Mouse (Mus musculus) Patski (cell line): ENCODE measurements around the gene Ccl5. TPM values are rescaled to one million over a fixed set of nuclear protein-coding genes. Genes with fewer than 3 reads are reported as not detected.

Experiments used
- ATAC-seq: fragments of 100-300 bp; one replicate; pipeline ENCODE4 v1.8.0; 2021
- CTCF ChIA-PET: fragments of 350-600 bp; sonication (Branson Sonifier 250); formaldehyde crosslinking; loops from one replicate; lab custom pipeline; 2022; ENCODE audit warnings: inconsistent platforms; lab: Charles Lee
- POLR2A ChIA-PET: fragments of 350-600 bp; sonication (Branson Sonifier 250); formaldehyde crosslinking; loops from one replicate; lab custom pipeline; 2022; ENCODE audit warnings: antibody characterized with exemption, inconsistent platforms; lab: Charles Lee
- DNase-seq: peaks from one replicate; pipeline ENCODE4 v3.0.0-alpha.2; 2011; ENCODE audit warnings: low read depth, low spot score
- H3K27me3 ChIP-seq: fragments of 371-371 bp; one replicate; pipeline ENCODE4 v1.5.1; 2021
- CTCF ChIP-seq: fragments of 100-300 bp; IDR thresholded peaks from one replicate; pipeline ENCODE4 v1.5.1; 2021
- in situ Hi-C: fragments of 300-500 bp; cut with MboI; formaldehyde crosslinking; loops from 3 replicates; pipeline ENCODE4 v1.11.1; 2018; ENCODE audit warnings: low pct_unique_long_range_greater_than_20kb, mixed read lengths
- polyA plus RNA-seq: library from polyadenylated mRNA; unstranded; gene quantifications from one replicate; pipeline ENCODE4 v1.2.3, GENCODE M21; 2021

Gene Ccl5
- polyA plus RNA-seq, 1 experiment from 2014 or later: 0.65 TPM

DNA sequence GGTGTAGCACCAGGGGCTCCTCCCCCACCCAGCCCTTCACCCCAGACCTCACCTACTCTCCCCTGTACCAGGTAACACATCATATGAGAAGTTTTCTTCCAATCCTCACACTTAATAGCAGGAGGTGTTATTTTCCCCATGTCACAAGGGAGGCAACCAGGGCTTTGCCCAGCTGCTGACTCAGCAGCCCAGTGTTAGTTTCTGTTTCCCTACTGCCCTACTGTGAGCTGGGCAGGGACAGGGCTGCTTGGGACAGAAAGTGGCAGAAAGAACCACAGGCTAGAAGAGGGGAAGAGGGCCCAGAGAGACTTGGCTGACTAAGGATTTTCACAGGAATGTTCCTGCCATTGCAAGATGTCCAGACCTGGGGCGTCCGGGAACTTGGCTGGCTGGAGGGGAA is 10.6 kb upstream of the Ccl5 start:
- H3K27me3 ChIP-seq: no peaks in the 10 kb centered on the region
- TF ChIP-seq CTCF: no peak
- in situ Hi-C loops: no loop called here
- no peak for DNase-seq
- ChIA-PET POLR2A (interaction anchor here (0.6 kb wide), 1 partner anchor 67 kb away, joined by 4 read pairs; no protein-coding TSS in a partner anchor), CTCF (no interaction called here)
- ATAC-seq: no peak

DNA sequence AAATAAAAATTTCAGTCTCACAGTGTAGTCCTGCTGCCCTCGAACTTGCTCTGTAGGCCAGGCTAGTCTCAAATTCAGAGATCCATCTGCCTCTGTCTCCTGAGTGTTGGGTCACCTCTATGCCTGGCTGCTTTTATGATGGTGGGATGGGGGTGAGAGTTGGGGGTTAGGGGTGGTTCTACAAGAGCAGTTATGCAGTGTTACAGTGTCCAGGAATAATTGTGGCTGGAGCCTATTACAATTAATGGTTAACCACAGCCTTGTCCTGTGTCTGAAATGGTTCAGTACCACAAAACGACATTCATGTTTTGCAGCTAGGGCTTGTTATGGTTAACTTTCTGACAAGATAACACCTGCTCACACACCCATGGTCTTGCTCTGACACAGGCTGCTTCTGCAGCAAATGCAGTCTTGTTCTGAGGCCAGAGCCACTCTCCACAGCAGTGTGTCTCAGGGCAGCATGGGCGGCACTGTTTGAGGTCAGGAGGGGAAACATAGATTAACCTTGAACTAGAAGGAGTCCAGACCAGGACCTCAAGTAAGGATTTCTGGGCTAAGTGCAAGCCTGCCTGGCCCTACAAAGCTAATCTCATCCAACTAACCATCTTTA is 8.5 kb upstream of the Ccl5 start:
- peak; percentile 65 for DNase-seq
- TF ChIP-seq CTCF: no peak
- POLR2A ChIA-PET: no interaction called here
- in situ Hi-C loops: no loop called here
- ATAC-seq: peak; percentile 51
- CTCF ChIA-PET: interaction anchor here (1.2 to 2.4 kb wide), 3 partner anchors 14 to 50 kb away, joined by 3 to 5 read pairs (median 3); no protein-coding TSS in a partner anchor
- no peaks in the 10 kb centered on the region for H3K27me3 ChIP-seq

DNA sequence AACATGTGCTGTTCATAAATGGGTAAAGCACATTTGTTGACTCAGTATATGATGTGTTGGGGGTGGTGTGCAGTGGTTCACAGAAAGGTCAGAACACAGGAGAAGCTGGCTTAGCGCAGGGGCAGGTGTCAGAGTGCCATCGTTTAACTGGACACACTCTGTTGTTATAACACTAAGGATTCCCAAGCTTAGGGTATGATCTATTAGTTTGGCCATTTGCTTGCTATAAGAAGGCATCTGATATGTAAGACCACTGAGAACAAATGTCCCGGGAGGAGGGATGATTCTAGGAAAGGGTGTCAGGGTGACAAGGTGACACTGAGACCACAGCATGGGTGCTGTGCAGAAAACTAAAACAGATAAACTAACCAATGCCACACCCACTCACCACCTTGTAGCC is 6.5 kb upstream of the Ccl5 start:
- in situ Hi-C loops: no loop called here
- CTCF ChIA-PET: interaction anchor here (1.0 kb wide), 1 partner anchor 13 kb away, joined by 3 read pairs; no protein-coding TSS in a partner anchor
- no peak for TF ChIP-seq CTCF
- DNase-seq: no peak
- ATAC-seq: no peak
- no peaks in the 10 kb centered on the region for H3K27me3 ChIP-seq
- POLR2A ChIA-PET: no interaction called here

DNA sequence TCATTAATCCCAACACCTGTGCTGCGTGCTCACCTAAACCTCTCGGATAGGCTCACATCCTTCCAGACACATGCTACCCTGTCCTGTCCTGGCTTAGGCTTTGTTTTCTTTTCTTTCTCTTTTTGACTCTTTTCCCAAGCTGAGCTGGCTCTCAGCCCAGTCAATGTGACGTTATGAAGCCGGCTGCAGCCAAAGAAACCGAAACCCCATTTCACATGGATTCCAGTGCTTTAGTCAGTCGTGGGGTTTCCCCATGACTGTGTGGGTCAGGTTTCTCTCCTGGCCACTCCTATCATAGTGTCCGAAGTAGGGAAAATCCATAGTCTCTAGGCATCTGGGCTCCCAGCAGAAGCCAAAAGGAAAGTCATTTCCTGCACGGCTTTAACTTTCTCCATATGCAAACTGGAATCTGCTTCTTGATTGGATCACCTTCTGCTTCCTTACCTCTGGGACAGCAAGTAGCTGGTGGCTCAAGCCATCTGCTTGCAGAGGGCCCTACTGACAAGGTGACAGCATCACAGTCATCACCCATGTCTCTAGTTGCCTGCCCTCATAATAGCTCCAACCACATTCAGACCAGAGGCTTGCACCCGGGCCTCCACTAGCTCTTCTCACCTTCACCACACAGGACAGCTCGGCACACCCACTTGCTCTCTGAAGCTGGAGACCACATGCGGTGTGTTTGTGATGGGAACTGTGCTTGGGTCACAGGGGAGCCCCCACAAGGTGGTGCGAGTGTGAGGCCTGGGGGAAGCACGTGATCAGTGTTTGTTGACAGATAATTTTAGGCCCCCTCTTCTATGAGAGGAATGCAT is 4.5 kb upstream of the Ccl5 start:
- POLR2A ChIA-PET: no interaction called here
- H3K27me3 ChIP-seq: no peaks in the 10 kb centered on the region
- ATAC-seq (peak; percentile 84), DNase-seq (peak; percentile 88)
- CTCF ChIA-PET: no interaction called here
- no peak for TF ChIP-seq CTCF
- in situ Hi-C loops: no loop called here

DNA sequence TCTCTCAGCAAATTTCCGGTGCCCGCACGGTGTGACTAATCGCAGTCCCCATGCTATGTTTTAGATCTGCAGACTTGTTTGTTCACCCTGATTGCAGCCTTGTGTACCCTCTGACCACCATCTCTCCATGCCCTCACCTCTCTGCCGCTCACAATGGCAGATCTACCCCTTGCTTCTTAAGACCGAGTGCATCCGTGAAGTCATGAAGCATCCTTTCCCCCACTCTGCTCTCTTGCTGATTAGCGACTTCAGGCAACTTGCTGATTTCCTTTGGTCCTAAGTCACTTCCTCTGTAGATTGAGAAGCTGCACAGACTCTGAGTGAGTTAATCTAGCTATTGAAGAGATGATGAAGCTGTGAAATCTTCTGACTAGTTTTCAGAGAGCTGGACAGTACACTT is 3.8 kb upstream of the Ccl5 start:
- in situ Hi-C loops: no loop called here
- ChIA-PET POLR2A (no interaction called here), CTCF (no interaction called here)
- no peak for TF ChIP-seq CTCF
- no peak for ATAC-seq
- DNase-seq: no peak
- no peaks in the 10 kb centered on the region for H3K27me3 ChIP-seq

DNA sequence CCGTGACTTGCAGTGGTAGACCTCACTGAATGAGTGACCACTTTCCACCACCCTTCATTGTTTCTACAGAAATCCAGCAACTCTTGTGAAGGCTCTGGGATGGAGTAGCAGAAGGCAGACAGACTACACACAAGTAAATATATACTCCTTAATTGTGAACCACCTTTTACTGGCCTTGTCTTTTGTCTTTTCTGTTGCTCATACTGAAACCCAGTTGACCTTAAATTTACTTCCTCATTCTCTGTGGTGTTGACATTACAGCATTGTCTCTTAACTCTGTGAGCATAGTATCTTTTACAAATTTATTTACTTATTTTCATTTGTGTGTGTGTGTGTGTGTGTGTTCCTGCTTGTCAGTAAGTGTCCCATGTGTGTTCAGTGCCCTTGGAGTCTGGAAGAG is 2.9 kb upstream of the Ccl5 start:
- CTCF ChIA-PET: no interaction called here
- H3K27me3 ChIP-seq: no peaks in the 10 kb centered on the region
- ATAC-seq (no peak), DNase-seq (no peak)
- in situ Hi-C loops: no loop called here
- TF ChIP-seq CTCF: no peak
- POLR2A ChIA-PET: no interaction called here

DNA sequence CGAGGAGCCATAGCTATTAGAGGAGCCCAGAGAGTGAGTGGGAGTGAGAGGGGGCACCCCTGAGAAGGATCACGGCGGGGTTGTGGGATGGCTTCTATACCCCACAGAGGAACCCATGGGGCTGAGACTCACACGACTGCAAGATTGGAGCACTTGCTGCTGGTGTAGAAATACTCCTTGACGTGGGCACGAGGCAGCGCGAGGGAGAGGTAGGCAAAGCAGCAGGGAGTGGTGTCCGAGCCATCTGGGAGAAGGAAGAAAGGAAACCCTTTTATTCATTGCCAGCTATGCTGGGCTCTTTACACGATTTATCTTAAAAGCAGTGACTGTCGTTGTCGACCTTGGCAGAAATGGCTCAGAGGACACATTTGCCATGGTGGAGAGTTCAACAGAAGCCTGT is 1.3 kb downstream of the Ccl5 start:
- ATAC-seq: no peak
- in situ Hi-C loops: no loop called here
- no peak for TF ChIP-seq CTCF
- H3K27me3 ChIP-seq: no peaks in the 10 kb centered on the region
- no peak for DNase-seq
- POLR2A ChIA-PET: interaction anchor here (0.5 kb wide), 1 partner anchor 53 kb away, joined by 5 read pairs; no protein-coding TSS in a partner anchor
- CTCF ChIA-PET: interaction anchor here (1.2 kb wide), 1 partner anchor 26 kb away, joined by 3 read pairs; no protein-coding TSS in a partner anchor

DNA sequence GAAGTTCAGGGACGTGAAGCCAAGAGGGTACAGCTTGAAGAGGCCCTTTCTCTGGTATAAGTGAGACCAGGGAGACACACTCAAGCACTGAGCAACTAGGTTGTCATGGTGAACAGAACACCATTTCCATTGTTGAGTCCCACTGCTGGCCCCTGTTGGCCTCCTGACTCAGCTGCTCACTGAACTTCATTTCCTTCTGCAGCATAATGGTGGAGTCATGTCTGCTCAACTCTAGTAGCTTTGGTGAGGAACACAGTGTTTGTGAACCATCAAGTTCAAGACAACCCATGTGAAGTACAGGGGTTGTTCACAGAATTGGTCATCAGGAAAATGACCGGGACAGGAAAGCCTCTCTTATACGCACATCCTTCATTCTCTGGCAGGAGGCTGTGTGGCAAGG is 8.2 kb downstream of the Ccl5 start, which contains the start of gene Heatr9:
Heatr9 (minus strand) TSS at position 101 of the 400 bp plus-strand sequence.
- POLR2A ChIA-PET: no interaction called here
- H3K27me3 ChIP-seq: no peaks in the 10 kb centered on the region
- DNase-seq (no peak), ATAC-seq (no peak)
- no peak for TF ChIP-seq CTCF
- in situ Hi-C loops: no loop called here
- CTCF ChIA-PET: interaction anchor here (1.5 kb wide), 1 partner anchor 30 kb away, joined by 3 read pairs; no protein-coding TSS in a partner anchor

DNA sequence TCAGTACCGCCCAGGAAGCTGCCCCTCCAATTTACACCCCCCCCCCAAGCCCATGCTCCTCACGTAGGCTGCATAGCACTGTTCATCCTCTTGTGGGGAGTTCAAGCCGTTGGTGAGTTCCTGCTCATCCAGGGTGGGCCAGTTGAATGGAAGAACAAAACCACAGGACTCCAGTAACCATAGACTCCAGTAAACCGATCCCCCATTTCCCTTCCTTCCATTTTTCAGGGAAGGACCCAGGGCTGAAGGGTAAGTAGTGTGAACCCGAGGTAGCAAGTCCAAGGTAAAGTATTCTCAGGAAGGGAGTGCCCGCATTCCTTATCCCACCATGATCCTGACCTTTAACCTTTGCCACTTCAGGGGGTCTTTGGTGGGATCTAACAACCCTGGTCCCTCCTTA is 11.9 kb downstream of the Ccl5 start:
- no peak for TF ChIP-seq CTCF
- CTCF ChIA-PET: interaction anchor here (1.8 kb wide), 1 partner anchor 75 kb away, joined by 4 read pairs; no protein-coding TSS in a partner anchor
- H3K27me3 ChIP-seq: no peaks in the 10 kb centered on the region
- ATAC-seq: no peak
- DNase-seq: no peak
- POLR2A ChIA-PET: no interaction called here
- in situ Hi-C loops: no loop called here

DNA sequence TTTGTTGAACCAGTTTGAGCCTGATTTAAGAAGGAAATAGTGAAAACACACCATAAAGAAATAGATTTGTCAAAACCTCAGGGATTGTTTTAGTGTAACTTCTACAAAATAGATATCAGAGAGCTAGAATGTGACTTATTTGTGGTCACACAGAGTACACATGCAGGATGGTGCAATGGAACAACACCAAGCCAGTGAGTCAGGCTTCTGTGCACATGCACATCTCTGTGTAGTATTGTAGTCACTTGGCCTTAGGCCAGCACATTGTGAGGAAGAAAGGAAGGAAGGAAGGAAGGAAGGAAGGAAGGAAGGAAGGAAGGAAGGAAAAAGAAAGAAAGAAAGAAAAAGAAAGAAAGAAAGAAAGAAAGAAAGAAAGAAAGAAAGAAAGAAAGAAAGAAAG is 13.2 kb downstream of the Ccl5 start:
- H3K27me3 ChIP-seq: no peaks in the 10 kb centered on the region
- ChIA-PET CTCF (interaction anchor here (1.8 kb wide), 1 partner anchor 74 kb away, joined by 4 read pairs; no protein-coding TSS in a partner anchor), POLR2A (no interaction called here)
- DNase-seq (no peak), ATAC-seq (no peak)
- in situ Hi-C loops: no loop called here
- TF ChIP-seq CTCF: no peak

DNA sequence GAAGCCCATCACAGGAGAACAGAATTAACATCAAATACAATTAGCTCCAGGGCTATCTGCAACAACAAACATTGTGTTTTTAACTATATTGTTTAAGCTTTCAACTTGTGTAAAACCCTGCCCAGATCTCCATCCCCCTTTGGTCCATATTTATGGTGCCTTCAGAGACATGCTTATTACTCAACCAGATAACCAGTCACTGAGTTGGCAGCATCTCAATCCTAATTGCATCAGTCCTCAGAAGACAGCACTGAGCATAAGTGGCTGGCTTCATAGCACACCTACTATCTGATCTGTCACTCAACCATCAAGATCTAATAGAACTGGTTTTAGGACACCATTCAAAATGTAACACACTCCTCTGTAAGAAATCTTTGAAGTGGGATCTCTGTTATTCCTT is 20.8 kb downstream of the Ccl5 start:
- POLR2A ChIA-PET: no interaction called here
- no peak for DNase-seq

More for the DNA sequence above, 20.8 kb downstream of the Ccl5 start:
- no peak for TF ChIP-seq CTCF
- H3K27me3 ChIP-seq: no peaks in the 10 kb centered on the region
- CTCF ChIA-PET: interaction anchor here (1.0 kb wide), 1 partner anchor 10 kb away, joined by 3 read pairs; no protein-coding TSS in a partner anchor
- in situ Hi-C loops: no loop called here
- ATAC-seq: no peak
